Mouse (Mus musculus) neutrophil, adult 5-6 weeks (primary cell): ENCODE results near the gene Gm20075. TPM values are rescaled to one million over a fixed set of nuclear protein-coding genes. Genes with fewer than 3 reads are reported as not detected.

Experiments
- total RNA-seq: library from RNA; stranded (forward); fragments of 200-1000 nt; gene quantifications from 2 replicates; pipeline ENCODE4 v1.2.3, GENCODE M21; 2017

The Gm20075 gene
- total RNA-seq, 1 experiment from 2014 or later, result 1.4 TPM

Other genes starting within 250 kb of the Gm20075 start
- 33.4 and 35.4 TPM in 2 replicates for gene Iqgap2, start 189.5 kb downstream of the Gm20075 start, total RNA-seq
- gene Gm17190, start 678 bp upstream of the Gm20075 start, total RNA-seq, result not detected in 2 replicates
- 0.12 TPM in 2 replicates for gene Sv2c, start 51.2 kb upstream of the Gm20075 start, total RNA-seq